Mouse (Mus musculus) liver, embryonic 16.5 days (tissue): ENCODE measurements around the gene Scgb2b18. TPM values are rescaled to one million over a fixed set of nuclear protein-coding genes. Genes with fewer than 3 reads are reported as not detected.
"Not testable (repeated sequence)": the region's sequence is repeated elsewhere in the genome, so short reads cannot be mapped to it uniquely, and the experiment has no call there.

Experiments used
- ATAC-seq: fragments of 200-750 bp; cut with Nextera tagmentation; 2 replicates; pipeline ENCODE4 v1.8.0; 2017; ENCODE audit warnings: low read depth, mild to moderate bottlenecking, moderate number of reproducible peaks, moderate library complexity
- H3K27ac ChIP-seq: fragments of 300-500 bp; sonication (generic); 2 replicates; pipeline ENCODE4 v1.5.1; 2014; ENCODE audit warnings: mild to moderate bottlenecking, low read length
- H3K27me3 ChIP-seq: fragments of 300-500 bp; sonication (generic); 2 replicates; pipeline ENCODE4 v1.6.1; 2014; ENCODE audit warnings: low read depth, low read length, mixed read lengths; ENCODE audit not compliant: control insufficient read depth, insufficient read depth
- H3K36me3 ChIP-seq: fragments of 300-500 bp; sonication (generic); 2 replicates; pipeline ENCODE4 v1.6.1; 2014; ENCODE audit warnings: mild to moderate bottlenecking; ENCODE audit not compliant: control insufficient read depth, insufficient read depth
- H3K4me1 ChIP-seq: fragments of 300-500 bp; sonication (generic); 2 replicates; pipeline ENCODE4 v1.6.1; 2014; ENCODE audit warnings: low read depth, low read length, mixed read lengths; ENCODE audit not compliant: control insufficient read depth
- H3K4me2 ChIP-seq: fragments of 300-500 bp; sonication (generic); 2 replicates; pipeline ENCODE4 v1.6.1; 2014; ENCODE audit warnings: low read depth, low read length, mixed read lengths
- H3K4me3 ChIP-seq: fragments of 300-500 bp; sonication (generic); 2 replicates; pipeline ENCODE4 v1.5.1; 2014; ENCODE audit warnings: low read depth, mild to moderate bottlenecking, low read length
- H3K9ac ChIP-seq: fragments of 300-500 bp; sonication (generic); 2 replicates; pipeline ENCODE4 v1.6.1; 2014; ENCODE audit warnings: low read depth, low read length
- H3K9me3 ChIP-seq: fragments of 300-500 bp; sonication (generic); replicated peaks from 2 replicates; pipeline ENCODE4 v1.6.1; 2016; ENCODE audit warnings: low read length; ENCODE audit not compliant: control insufficient read depth
- WGBS: fragments of 180-500 bp; shearing (Covaris S2); extraction: QIAGEN DNeasy Blood & Tissue Kit; methylation state at CpG from one replicate; pipeline ENCODE4 v1.1.7; 2014; ENCODE audit not compliant: insufficient replicate concordance; 5-methylcytosine and 5-hydroxymethylcytosine counted together
- polyA plus RNA-seq: library from polyadenylated mRNA; unstranded; fragments of >200 nt; fragmentation: Nextera tagmentation; extraction: Ambion mirVana; gene quantifications from 2 replicates; pipeline ENCODE4 v1.2.1, GENCODE M21; 2015

The Scgb2b18 gene
- polyA plus RNA-seq = not detected in 2 replicates

DNA sequence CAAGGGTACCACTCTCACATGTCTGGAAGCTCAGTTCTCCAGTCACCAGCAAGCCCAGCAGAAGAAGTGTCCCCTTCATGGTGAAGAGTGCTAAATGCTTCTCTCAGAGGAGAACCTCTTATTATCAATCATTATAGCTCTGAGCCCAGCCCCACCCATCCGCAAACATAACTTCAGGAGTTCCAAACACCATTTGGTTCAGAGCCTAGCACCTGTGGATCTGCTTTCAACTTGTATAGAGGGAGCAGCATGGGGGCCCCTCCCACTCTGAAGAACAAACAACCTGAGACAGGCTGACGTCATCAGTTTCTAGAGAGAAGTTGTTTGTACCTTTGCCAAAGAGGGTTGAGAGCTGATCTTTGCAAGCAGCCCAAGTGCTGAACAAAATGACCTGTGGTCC, at the start of gene Scgb2b18:
Scgb2b18 (minus strand) TSS at position 101 of the 400 bp plus-strand sequence.
- not testable (repeated sequence) for H3K4me2 ChIP-seq, H3K27me3 ChIP-seq, H3K9me3 ChIP-seq, H3K9ac ChIP-seq, H3K4me3 ChIP-seq, ATAC-seq, H3K4me1 ChIP-seq, H3K36me3 ChIP-seq, H3K27ac ChIP-seq
- 64% methylated on average over 2 of the region's 2 CpGs for WGBS

DNA sequence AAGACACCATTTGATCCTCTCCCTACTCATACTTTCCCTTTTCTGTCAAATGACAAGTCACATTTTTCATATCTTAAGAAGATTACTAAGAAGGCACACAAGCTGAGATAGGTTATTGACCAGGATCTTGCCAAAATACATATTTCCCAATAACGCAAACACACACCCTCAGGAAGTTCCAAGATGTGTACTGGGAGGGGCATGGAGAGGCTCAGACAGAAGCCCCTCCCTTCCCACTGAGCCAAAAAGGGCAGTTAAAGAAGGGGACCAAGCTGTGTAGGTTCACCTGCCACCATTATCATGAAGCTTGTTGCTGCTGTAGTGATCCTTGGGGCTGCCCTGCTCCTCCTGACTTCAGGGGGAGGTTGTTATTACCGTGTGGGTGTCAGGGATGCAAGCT, 11.6 kb upstream of the Scgb2b18 start, which contains the start of gene Scgb1b18:
Scgb1b18 (plus strand) TSS at position 301 of the 400 bp plus-strand sequence.
- no CpG with 5 or more reads among the region's 2 CpGs for WGBS
- ATAC-seq, H3K9ac ChIP-seq, H3K4me1 ChIP-seq, H3K4me2 ChIP-seq, H3K36me3 ChIP-seq, H3K27ac ChIP-seq, H3K4me3 ChIP-seq, H3K27me3 ChIP-seq, H3K9me3 ChIP-seq: not testable (repeated sequence)

Other genes with a start within 250 kb of the Scgb2b18 start
- not detected in 2 replicates for gene Scgb2b17, start 117.3 kb downstream of the Scgb2b18 start, polyA plus RNA-seq
- gene Scgb1b17, start 110.4 kb downstream of the Scgb2b18 start, polyA plus RNA-seq = not detected in 2 replicates
- gene Scgb1b18, start 11.7 kb upstream of the Scgb2b18 start, polyA plus RNA-seq = not detected in 2 replicates
- not detected in 2 replicates for gene Scgb2b19, start 106.5 kb upstream of the Scgb2b18 start, polyA plus RNA-seq
- gene Scgb1b19, start 113.4 kb upstream of the Scgb2b18 start, polyA plus RNA-seq = not detected in 2 replicates
- not detected in 2 replicates for gene Scgb2b20, start 192.5 kb upstream of the Scgb2b18 start, polyA plus RNA-seq
- not detected in 2 replicates for gene Scgb1b20, start 199.4 kb upstream of the Scgb2b18 start, polyA plus RNA-seq